Mouse (Mus musculus) naive thymus-derived CD4-positive, alpha-beta T cell, adult 2 months (primary cell): ENCODE measurements around the gene Tmtc1.

Experiments
- DNase-seq: peaks from one replicate; pipeline ENCODE4 v3.0.0-alpha.2; 2011; ENCODE audit warnings: low read depth

The Tmtc1 gene

DNA sequence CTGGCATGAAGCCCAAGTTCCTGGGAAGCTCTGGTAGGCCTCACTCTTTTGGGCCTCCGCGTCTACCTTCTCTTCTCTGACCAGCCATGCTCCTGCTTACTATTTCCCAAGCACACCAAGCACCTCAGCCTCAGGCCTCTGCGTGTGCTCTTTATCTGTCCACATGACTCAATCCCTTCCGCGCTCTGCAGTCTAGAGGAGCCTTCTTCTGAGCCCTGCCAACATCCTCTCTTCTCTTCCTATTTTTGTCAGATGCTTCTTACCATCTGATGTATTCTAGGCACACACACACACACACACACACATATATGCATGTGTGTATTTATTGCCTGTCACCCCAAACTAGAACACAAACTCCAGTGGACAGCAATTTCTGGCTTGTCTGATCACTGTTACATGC is 202.5 kb downstream of the Tmtc1 start:
- DNase-seq, result no peak

DNA sequence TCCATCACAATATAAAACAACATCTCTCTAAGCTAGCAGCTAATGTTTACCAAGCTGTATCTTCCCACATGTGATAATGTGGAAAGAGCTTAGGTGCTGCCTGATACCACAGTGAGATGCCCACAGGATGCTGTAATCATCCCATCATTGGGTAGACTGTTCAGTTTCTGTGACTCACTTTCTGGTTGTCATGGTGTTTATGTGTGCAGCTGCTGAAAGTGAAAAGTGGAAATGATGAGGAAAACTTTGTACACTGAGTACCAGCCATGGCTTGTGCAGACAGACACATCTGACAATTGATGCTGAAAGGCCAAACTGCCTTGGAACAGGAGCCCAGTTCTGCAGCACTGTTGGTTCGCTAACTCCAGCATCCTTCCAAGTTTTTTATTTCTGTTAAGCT is 204.9 kb downstream of the Tmtc1 start:
- no peak for DNase-seq

DNA sequence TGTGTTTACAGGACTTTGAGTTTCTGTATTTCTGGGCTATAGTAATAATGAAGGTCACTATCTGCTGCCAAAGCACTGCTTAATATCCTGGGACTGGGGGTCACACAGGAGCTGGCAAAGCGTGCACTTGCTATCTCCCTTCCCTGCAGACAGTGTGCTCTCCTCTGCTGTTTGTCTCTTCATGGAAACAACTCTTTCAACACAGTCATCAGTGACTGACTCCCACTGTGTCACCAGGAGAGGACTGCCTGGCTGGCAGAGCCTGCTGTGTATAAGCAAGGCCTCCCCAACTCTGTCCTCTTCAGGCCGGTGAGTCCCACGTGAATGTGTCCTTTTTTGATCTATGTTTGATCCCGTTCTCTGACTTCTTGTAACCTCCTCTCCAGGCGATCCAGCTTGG is 206.7 kb downstream of the Tmtc1 start:
- DNase-seq, result no peak

GRCm38 (mm10) chr6:148234105-148234828 is 209.9 kb downstream of the Tmtc1 start:
- no peak for DNase-seq

DNA sequence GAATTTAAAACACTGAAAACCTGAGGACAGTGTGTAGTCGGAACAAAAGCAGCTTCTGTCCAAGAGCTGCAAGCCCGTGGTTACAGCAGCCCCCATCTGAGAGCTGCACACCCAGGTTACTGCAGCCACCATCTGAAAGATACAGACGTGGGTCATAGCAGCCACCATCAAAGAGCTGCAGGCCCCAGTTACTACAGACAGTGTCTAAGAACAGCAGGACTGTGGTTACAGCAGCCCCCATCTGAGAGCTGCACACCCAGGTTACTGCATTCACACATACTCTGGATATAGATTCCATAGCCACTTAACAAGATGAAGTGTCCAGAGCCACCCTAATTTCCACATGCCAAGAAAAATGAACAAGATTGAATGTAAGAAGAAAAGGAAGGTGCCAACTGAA is 216.6 kb downstream of the Tmtc1 start:
- DNase-seq, result no peak

DNA sequence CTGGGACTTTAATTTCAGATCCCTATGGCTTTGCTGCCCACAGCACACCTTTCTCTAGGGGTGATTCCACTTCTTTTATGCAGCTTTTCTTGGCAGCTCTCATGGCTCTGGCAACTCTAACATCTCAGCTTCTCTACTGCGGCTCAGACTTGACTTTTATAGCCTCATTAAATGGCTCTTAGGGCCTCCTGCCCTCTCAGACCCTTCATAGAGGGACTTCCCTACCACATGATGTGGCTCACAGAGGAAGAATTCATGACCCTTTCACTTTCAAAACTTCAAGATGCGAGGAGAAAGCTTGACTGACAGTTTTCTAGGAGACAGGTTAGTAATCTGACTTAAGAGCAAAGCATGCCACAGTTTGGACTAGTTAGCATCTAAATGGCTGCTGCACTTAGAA is 221.5 kb downstream of the Tmtc1 start:
- no peak for DNase-seq

- DNase-seq, result no peak
Observed at GRCm38 (mm10) chr6:148218235-148219076, 225.7 kb downstream of the Tmtc1 start.

GRCm38 (mm10) chr6:148216752-148217151 is 227.4 kb downstream of the Tmtc1 start:
- no peak for DNase-seq

DNA sequence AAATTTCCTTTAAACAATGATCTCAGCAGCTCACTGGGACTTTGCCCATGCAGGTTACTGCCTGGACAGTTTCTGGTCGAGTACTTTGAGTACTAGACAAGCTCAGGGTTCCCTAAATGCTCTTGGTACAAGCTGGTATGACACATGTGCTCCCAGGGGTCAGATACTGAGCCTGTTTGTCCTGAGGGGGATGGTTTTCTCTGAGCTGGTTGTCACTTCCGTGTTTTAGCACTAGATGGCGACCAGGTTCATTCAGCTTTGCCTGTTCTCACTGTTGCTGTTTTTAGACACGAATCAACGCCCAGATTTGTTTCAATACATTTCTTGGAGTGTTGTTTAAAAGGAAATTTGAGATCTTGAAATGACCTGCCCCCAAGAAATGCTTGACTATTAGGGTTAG is 229.4 kb downstream of the Tmtc1 start:
- peak; percentile 64 for DNase-seq

GRCm38 (mm10) chr6:148211897-148212680 is 232.1 kb downstream of the Tmtc1 start, which contains the start of gene Ergic2:
Gene Ergic2, minus strand, starts transcription at chr6:148212374.
- peak; percentile 98 for DNase-seq

GRCm38 (mm10) chr6:148211391-148211876 is 232.8 kb downstream of the Tmtc1 start:
- peak; percentile 54 for DNase-seq

DNA sequence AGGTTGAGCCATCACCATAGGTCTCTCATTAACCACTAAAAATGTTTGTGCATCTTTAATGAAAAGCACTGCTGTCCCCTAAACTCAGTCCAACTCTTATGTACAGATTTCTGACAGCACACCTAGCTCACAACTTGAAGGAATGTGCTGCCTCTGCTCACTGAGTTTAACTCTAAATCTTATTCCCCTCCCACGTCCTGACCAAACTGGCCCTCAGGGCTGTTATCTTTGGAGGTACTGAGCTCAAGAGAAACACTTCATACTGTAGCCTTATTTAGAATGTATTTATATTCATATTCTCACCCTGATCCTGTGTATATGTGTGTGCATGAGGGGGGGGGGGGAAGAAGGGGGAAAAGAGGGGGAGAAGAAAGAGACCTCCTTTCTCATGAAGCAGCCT is 236.7 kb downstream of the Tmtc1 start:
- no peak for DNase-seq

DNA sequence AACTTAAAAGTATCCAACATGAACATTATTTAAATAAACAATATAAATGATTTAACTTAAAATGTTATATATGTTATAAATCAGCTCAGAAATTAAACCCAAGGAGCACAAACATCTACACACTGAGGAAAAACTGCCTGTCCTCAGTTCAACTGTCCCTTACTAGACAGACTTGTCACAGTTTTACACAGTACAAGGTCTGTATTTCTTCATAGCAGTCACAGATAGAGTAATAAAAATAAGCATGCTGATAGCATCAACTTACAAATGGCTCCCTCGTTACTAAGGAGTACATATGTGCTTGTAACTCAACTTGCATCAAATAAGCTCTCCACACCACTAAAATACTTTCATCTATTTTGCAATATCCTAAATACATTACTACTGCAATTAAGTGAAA is 239.1 kb downstream of the Tmtc1 start:
- DNase-seq, result no peak

- DNase-seq, result no peak
Observed at GRCm38 (mm10) chr6:148199729-148200128, 244.5 kb downstream of the Tmtc1 start.

DNA sequence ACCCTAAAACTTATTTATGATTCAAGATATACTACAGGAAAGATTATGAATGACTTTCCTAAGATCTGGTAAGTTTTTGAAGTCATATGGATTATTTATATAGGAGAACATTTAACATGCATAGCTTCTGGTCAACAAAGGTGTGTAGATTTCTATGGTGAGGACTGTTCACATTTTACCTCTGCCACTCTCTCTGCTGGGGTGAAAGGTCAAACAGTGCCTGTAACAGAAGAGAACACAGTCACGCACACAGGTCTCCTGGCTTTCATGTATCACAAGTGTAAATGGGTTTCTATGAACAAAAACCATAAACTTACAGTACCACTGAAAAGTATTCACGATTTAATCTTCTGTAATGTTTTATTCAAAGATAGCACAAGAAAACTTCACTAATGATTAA is 245.0 kb downstream of the Tmtc1 start:
- DNase-seq, result no peak

DNA sequence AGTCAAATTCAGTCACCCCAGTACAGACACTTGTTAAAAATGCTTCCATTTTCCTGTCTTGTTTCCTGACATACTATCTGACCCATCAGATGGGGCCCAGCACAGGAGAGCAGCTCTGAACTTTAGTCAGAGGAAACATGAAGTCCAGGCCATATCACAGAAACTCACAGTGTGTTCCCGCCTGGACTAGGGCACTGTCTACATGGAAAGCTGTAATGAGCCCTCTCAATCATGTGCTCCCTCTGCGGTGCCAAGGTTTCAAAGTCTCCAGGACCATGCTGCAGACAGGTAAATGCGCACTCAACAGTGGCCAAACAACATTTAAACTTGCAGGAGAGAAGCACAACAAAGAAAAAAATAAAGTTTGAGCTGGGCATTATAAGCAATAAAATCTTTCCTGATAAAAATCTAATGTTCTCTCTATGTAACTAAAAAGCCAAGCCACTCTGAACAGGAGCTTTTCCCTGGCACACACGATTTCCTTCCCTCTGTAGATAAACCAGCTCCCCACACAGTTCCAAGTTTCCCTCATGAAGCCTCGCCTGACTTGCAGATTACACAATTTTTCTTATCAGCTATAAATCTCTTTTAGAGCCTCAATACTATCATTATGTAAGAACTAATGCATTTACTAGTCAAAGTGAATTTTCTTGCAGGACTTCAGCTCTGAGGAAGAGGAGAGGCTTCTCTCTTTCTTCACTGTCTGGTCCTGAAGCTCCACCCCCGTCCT is 250.1 kb downstream of the Tmtc1 start:
- DNase-seq, result no peak

GRCm38 (mm10) chr6:148185694-148186093 is 258.5 kb downstream of the Tmtc1 start:
- no peak for DNase-seq
